Mouse (Mus musculus): ENCODE data around the gene 1700012B07Rik.

GRCm38 (mm10) chr11:109876767-109877166 lies 48.9 kb upstream of the 1700012B07Rik start:
- TF ChIP-seq POLR2A (IDR thresholded peaks at IDR 0.05; ENCODE audit: borderline replicate concordance, low read depth, low read length), result no peak
- TF ChIP-seq CTCF (IDR thresholded peaks at IDR 0.05; ENCODE audit: low read depth, low read length), result no peak
